Mouse (Mus musculus): ENCODE measurements at regions not wholly inside any gene's neighbourhood (a gene's known extent, or its start where the extent isn't known, plus 50 kb on each side); places are given as distances from the start of the nearest gene placed in this dataset.

DNA sequence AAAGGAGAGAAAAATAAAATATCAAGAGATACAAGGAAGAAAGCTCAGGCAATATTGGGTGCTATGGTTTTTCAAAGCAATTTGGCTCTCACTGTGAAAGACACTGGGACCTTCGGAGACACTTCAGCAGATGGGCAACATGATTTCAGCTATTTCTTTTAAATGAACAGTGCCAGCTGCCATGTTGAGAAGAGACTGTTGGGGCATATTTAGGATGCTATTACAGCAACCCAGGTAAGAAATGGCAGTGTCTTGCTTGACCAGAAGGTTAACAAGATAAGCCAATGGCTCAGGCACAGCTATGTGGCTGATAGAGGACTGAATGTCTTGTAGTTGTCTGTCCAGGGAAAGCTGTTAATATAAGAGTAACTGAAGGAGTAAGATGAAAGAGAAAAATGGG lies 348.6 kb downstream of the Ankrd7 start:
- DNase-seq: peak; percentile 33

DNA sequence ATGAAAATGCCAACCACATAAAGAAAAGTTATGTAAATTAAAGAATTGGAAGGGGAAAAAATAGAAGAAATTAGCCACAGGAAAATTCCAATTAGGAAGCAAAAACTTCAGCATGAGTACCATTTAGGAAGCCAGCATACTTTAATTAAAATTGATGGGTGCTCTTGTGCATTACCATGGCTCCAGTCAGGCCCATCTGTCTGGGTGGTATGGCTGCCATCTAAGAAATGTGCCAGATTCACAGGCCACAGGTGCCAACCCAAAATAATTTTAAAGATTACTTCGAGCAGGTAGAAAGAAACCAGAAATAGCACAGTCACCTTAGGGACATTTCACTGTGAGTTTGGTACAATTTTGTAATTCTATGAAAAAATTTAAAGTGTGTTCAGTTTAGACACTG lies 349.0 kb downstream of the Ankrd7 start:
- DNase-seq: peak; percentile 47

DNA sequence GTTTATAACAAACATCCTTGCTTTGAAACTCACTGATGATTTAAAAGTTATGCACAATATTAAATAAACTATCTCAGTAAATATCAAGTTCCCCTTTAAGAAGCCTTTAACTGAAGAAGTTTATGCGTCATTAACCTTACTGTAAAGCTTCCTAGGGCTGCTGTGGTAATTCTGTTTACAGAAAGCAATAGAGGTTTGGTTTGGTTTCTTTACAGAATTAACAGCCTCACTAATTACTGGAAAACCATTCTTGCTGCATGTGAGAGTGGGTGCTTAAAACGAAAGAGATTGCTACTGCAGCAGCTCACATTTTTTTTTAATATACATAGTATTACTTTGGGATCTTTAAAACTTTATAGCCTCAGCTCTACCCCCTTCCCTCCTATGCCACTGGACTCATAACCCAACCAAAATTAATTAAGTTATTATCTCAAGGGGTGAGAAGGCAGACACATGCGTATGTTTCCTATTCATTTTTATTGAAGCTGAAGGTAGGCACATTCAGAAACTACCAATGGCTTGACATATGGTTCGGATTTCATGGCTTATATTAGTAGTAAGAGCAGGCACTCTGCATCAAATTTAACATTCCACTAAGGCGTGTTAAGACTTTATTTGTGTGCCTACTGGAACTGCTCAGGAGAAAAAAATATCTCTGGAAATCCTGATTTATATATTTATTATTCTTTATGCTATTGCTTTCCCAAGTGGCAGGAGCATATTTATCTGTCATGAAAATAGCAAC lies 398.1 kb downstream of the Ankrd7 start:
- DNase-seq: no peak

DNA sequence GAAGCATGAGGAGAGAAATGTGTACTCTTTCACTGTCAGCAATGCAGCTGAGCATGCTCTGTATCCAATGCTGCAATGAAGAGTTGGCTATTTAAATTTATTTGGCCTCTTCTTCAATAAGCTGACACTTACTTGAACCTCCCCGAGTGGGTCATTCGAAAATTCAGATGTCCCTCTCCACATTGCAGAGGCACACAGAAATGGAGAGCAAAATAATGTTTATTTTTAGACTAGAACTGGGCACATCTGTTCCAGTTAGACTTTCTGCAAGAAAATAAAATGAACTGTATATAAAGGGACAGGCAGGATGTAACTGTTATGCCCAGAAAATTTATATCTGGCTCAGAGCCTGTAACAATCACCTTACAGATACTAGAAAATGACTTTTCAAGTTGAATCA lies 407.1 kb downstream of the Ankrd7 start:
- no peak for DNase-seq

DNA sequence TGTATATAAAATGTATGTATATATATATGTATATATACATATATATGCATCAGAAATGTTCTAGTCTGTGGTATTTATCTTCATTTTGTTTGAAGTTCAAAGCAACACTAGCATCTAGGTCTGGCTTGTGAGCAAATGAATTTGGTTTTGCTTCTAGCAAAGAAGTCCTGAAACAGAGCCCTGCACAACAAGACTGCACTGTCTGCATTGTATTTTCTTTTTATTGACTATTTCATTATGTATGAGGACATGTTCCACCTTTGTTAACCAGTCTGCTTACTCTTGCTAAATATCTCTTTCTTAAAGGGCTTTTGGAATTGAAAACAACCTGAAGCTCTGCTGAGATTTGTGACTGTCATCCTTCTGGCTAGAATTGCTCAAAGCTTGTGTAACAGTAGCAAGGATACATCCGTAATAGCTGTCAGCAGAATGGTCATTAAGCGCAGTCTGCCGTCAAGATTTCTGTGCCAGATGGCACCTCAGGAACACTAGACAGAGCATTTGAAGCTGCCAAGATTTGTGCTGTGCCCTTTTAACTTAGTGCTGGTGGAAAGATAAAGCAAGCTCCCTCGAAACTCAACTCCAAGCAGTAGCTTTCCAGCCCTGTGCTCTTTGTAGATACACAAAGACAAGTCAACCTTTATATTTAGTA lies 416.7 kb downstream of the Ankrd7 start:
- peak; percentile 83 for DNase-seq

DNA sequence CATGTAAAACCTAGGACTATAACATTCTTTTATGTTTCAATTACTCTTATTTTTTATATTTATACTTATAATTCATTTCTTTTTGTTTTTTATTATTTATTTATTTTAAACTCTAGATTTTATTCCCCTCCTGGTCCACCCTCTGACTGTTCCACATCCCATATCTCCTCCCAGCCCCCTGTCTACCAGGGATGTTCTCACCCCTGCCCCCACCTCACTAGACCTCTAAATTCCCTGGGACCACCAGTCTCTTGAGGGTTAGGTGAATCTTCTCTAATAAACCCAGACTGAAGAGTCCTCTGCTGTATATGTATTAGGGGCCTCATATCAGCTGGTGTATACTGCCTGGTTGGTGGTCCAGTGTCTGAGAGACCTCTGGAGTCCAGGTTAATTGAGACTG lies 466.5 kb downstream of the Ankrd7 start:
- DNase-seq: no peak

DNA sequence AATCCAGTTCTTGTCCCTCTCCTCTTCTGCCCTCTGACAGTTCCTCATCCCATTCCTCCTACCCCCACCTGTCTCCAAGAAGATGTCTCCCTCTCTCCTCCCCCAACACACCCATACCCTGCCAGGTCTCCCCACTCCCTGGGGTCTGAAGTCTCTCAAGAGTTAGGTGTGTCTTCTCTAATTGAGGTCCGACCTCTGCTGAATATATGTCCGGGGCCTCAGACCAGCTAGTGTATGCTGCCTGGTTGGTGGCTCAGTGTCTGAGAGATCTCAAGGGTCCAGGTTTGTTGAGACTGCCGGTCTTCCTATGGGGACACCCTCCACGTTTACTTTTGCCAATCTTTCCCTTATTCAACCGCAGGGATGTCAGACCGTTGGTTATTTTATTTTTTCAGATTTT lies 469.5 kb downstream of the Ankrd7 start:
- DNase-seq: no peak

DNA sequence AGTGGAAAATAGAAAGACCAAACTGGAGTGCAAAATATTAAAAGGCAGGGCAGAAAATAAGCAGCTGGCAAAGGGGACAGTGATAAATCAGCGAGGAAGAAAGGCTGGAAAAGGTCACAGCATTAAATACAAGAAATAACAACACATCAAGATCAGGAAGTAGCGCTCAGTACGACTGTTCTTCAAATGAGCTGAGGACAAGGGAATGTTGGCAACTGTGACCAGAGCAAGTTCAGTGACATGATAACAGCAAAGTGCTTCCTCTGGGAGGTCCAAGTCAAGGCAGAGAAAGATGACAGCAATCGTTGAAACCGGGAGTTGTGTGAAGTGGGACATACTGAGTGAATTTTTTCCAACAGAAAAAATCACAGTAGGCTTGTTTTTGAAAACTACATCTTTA lies 472.4 kb downstream of the Ankrd7 start:
- DNase-seq: no peak

All from cerebellum, adult 8-10 months (tissue).